19 mouse cellular contexts compared by ENCODE assay signal in genomic region chr11:20898558-20898957, GRCm38 (mm10).
DNase-seq lines count a peak whose midpoint lies in the region; ATAC-seq lines count a peak whose summit lies in the region.
"Had no signal": no experiment of that assay in that cellular context is flagged by ENCODE, and none has a peak within 500 bp of the region (broad histone marks: within the 10 kb centered on the region; RNA-seq: fewer than 3 reads in every experiment).

No protein-coding gene starts in this region.

- no peak for ATAC-seq in kidney, embryonic 16.5 days (ENCODE audit: low FRiP score, low TSS enrichment)
- ATAC-seq in intestine, embryonic 15.5 days: 0 out of 2 replicates have a peak, but pooled peaks have one; percentile 34
- ATAC-seq: midbrain, embryonic 13.5 days had no signal

- no peaks in the 10 kb centered on the region for H3K9me3 ChIP-seq in kidney, embryonic 16.5 days (ENCODE audit: low read length)
- H3K9me3 ChIP-seq in intestine, embryonic 15.5 days: no peaks in the 10 kb centered on the region
- H3K9me3 ChIP-seq: embryonic facial prominence, embryonic 13.5 days; G1E; heart, embryonic 13.5 days; limb, embryonic 13.5 days; liver, embryonic 15.5 days; midbrain, embryonic 13.5 days had no signal

- H3K27me3 ChIP-seq in kidney, embryonic 16.5 days (ENCODE audit: insufficient read depth, low read length): 0 out of 2 replicates have a peak, but pooled peaks cover 4% of the 10 kb centered on the region
- H3K27me3 ChIP-seq in intestine, embryonic 15.5 days (replicated peaks): no peaks in the 10 kb centered on the region
- H3K27me3 ChIP-seq: heart, embryonic 13.5 days; limb, embryonic 13.5 days; midbrain, embryonic 13.5 days had no signal

- no peak overlapping the region for H3K9ac ChIP-seq in kidney, embryonic 16.5 days (replicated peaks; ENCODE audit: low read length)
- H3K9ac ChIP-seq in intestine, embryonic 15.5 days: no peak overlapping the region
- H3K9ac ChIP-seq: embryonic facial prominence, embryonic 13.5 days; heart, embryonic 13.5 days; limb, embryonic 13.5 days; liver, embryonic 15.5 days; midbrain, embryonic 13.5 days had no signal

- H3K27ac ChIP-seq in kidney, embryonic 16.5 days (ENCODE audit: low read length): no peak overlapping the region
- H3K27ac ChIP-seq in intestine, embryonic 15.5 days: no peak overlapping the region
- H3K27ac ChIP-seq: embryonic facial prominence, embryonic 13.5 days; heart, embryonic 13.5 days; limb, embryonic 13.5 days; liver, embryonic 15.5 days; midbrain, embryonic 13.5 days had no signal

- no peak overlapping the region for H3K4me2 ChIP-seq in kidney, embryonic 16.5 days (replicated peaks; ENCODE audit: low read depth, low read length)
- H3K4me2 ChIP-seq in intestine, embryonic 15.5 days (replicated peaks): peak overlapping the region; percentile 15; the same call in 1 of the 2 replicates
- H3K4me2 ChIP-seq: embryonic facial prominence, embryonic 13.5 days; heart, embryonic 13.5 days; limb, embryonic 13.5 days; liver, embryonic 15.5 days; midbrain, embryonic 13.5 days had no signal

- peaks cover 17% of the 10 kb centered on the region for H3K4me1 ChIP-seq in kidney, embryonic 16.5 days (ENCODE audit: insufficient read depth, low read length)
- peaks cover 12% of the 10 kb centered on the region; the same call in 1 of the 2 replicates for H3K4me1 ChIP-seq in intestine, embryonic 15.5 days (replicated peaks)

- DNase-seq in kidney, adult 9 months: peak; percentile 13
- peak; percentile 53 for DNase-seq in 3T3-L1 (ENCODE audit: low read depth, low spot score)
- DNase-seq in NIH3T3 (ENCODE audit: low read depth): peak; percentile 46
- DNase-seq in thymus, postnatal 10 days (ENCODE audit: low spot score in 2 of 2): no peak
- DNase-seq in urinary bladder, postnatal 25 days (ENCODE audit: low spot score): no peak
- no peak for DNase-seq in spleen, postnatal 4 days (ENCODE audit: low spot score in 2 of 2)
- DNase-seq: adrenal gland, adult 8-10 months; cerebellum, adult 2 months; kidney, postnatal 25 days; layer of hippocampus, adult 9-11 months; thymus, postnatal 36 days had no signal

- WGBS in kidney, embryonic 16.5 days: 64% methylated on average over 4 of the region's 4 CpGs
- 54% methylated on average over 4 of the region's 4 CpGs for WGBS in intestine, embryonic 15.5 days

- no peak overlapping the region for H3K4me3 ChIP-seq in kidney, embryonic 16.5 days (ENCODE audit: low read length)
- H3K4me3 ChIP-seq in intestine, embryonic 15.5 days (replicated peaks): no peak overlapping the region
- H3K4me3 ChIP-seq: embryonic facial prominence, embryonic 13.5 days; heart, embryonic 13.5 days; limb, embryonic 13.5 days; liver, embryonic 15.5 days; midbrain, embryonic 13.5 days had no signal

- no peaks in the 10 kb centered on the region for H3K36me3 ChIP-seq in kidney, embryonic 16.5 days (ENCODE audit: insufficient read depth, low read length)
- no peaks in the 10 kb centered on the region for H3K36me3 ChIP-seq in intestine, embryonic 15.5 days
- H3K36me3 ChIP-seq: embryonic facial prominence, embryonic 13.5 days; G1E; heart, embryonic 13.5 days; limb, embryonic 13.5 days; liver, embryonic 15.5 days; midbrain, embryonic 13.5 days had no signal

Comparison
In these comparisons a context has a peak if more than half of its experiments do, and no peak if none do; other contexts are left out.
1. DNase-seq: peak in kidney, adult 9 months (single experiment), 3T3-L1 (single experiment) and NIH3T3 (single experiment); none in thymus, postnatal 10 days (0 of 2), urinary bladder, postnatal 25 days (single experiment) and spleen, postnatal 4 days (0 of 2).